Mouse (Mus musculus): ENCODE measurements at regions not wholly inside any gene's neighbourhood (a gene's known extent, or its start where the extent isn't known, plus 50 kb on each side); places are given as distances from the start of the nearest gene placed in this dataset.

DNA sequence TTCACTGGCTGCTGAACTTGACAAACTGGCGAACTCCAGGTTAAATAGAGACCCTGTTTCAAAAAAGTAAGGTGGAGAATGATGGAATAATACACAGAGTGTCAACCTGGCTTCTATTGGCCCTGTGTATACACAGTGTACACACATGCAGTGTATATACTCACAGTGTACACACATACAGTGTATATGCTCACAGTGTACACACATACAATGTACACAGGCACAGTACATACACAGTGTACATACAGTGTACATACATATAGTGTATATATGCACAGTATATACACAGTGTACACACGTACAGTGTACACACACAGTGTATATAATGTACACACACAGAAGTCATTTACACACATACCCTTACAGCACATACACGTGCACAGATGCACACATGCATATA is 52.4 kb upstream of the Aldh1b1 start:
- DNase-seq (ENCODE audit: low spot score): no peak

DNA sequence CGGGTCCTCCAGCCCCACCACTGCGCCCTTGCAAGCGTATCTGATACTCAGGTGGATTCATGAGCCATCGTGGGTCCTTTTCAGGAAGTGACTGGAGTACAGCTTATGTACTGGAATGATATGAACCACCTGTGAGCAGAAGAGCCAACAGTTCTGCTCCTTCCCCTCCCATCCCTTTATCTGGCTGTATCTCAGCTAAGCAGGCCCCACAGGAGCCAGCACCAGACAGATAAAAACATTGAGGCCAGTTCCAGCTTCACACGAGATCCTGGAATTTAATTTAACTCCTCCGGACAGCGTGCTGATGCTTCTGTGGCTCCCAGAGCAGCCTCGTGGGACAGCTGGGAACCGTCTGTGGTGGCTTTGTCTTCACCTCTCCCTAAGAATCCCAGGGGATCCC is 53.1 kb upstream of the Aldh1b1 start:
- no peak for DNase-seq (ENCODE audit: low spot score)

DNA sequence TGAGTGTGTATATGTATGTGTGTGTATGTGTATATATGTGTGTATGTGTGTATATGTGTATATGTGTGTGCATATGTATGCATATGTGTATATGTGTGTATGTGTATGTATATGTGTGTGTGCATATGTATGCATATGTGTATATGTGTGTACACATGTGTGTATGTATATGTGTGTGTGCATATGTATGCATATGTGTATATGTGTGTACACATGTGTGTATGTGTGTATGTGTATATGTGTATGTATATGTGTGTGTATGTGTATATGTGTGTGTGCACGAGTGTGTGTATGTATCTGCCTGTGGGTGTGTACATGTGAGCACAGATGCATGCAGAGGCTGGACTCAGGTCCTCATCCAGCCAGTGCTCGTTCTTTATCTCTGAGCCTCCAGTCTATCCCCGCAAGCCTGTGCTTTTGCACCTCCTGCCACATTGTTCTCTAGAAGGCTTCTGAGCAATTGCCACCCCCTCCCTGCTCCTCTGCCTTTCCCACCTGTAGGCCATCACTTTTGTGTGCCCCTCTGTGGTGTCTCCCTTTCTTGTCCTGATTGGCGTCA is 53.9 kb upstream of the Aldh1b1 start:
- DNase-seq (ENCODE audit: low spot score): no peak

DNA sequence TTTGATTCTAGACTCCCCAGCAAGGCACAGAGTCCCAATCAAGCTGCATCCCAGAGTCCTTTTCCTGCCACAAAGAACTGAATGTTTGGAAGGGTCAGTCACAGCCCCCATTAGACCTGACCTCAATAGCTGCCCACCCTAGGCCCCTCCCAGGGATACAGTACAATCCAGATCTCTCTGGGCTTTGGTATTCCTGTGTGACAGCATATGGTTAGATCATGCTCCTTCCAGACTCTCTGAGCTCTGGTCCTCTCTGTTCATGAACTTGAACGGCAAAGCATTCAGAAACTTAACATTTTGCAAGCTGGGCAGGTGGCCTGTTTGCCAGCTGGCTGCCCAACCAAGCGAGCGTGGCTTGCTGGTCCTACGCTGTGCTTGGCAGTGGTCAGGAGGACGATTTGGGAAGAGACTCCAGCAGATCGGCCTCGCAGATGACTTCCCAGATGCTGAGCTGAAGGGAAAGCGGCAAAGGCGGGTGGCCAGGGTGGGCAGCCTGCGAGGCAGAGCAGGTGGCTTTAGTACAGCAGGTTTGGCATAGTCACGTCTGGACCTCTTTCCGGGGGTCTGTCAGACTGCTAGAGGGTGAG is 58.0 kb upstream of the Aldh1b1 start:
- no peak for DNase-seq (ENCODE audit: low spot score)

DNA sequence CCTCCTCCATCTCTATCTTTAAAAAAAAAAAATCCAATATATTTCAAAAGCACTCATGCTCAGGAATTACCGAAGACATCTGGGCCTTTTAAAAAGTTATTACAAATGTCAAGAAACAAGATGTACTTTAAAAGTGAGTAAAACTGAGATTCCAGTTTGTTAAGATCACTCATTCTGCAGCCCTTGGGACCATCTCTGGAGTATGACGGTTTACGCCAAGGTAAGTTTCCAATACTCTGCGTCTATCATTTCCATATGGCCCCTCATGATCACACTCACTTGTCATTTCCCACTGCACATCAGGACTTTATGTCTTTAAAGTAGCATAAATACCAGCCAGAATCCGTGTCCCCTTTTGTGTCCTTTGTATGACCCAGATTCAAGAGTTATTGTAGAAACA is 58.5 kb upstream of the Aldh1b1 start:
- no peak for DNase-seq (ENCODE audit: low spot score)

DNA sequence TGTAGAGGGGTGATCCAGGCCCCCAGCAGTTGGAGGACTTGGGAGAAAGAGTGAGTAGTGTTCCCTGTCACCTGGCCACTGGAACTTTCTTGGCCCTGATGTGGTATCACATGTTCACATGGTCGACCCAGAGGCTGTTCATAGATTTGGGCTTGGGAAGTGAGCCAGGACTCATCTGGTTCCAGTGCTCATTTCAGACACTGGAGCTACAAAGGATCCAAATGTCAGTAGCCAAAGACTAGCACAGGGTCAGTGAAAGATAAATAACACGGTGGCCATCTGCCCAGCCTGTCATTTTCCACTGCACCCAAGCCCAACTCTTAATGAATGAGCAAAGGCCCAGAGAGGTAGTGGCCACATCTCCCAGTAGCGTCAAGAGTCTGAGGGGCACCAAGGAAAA is 59.1 kb upstream of the Aldh1b1 start:
- DNase-seq (ENCODE audit: low spot score): no peak

DNA sequence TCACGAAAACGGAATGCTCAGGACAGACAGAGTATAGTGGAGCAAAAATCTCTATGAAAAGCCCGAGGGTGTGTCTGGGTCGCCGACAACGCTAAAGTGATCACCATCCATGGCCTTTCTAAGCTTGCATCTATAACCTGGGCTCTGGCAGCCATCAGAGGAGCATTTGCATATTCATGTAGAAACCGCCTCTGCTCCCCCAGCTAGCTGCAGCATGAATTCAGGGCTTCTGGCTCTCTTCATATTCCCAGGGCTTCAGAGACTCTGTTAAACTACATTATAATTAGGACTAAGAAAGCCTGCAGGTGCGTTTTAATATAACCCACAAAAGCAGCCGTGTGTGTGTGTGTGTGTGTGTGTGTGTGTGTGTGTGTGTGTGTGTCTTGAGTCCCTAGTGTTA is 59.7 kb upstream of the Aldh1b1 start:
- no peak for DNase-seq (ENCODE audit: low spot score)

DNA sequence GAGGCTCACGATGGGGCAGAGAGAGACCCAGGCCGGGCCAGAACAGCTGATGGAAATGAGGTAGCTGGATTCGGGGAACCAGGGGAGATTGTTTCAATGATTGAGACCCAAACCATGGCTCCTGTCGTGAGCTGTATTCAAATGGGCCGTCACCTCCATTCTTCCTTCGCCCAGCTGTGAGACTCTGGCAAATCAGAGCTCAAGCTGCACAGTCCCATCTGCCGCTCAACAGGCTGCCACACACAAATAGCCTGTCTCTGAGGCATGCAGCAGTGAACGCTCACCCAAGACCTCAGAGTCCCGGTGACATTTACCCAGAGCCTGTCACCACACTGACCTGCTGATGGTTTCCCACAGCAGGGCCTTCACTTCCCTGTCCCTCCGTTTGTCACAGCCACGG is 60.1 kb upstream of the Aldh1b1 start:
- no peak for DNase-seq (ENCODE audit: low spot score)

DNA sequence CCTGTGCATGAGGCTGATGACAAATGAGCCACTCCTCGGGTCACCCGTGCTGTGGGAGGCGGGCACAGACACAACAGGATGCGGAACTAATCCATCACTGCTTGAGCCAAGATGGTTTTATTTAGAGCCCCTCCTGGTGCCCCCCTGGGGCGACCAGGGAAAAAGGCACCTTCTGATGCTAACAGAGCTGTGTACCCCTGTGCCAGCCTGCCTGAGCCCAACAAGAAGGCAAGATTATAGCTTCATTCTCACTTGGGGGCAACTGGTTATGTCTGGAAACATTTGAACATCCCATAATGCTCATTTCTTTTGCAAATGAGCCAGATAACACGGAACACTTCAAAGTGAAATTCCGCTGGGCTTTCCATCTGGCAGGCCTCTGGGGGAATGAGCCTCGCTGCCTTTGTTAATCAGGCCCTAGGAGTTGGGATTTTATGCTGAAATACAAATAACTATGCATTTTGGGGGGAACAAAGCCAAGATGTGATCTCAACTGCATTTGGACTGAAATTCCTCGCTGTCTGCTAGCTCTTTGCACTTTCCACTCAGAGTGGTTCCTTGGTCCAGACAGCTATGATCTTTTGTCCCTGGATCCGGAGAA is 62.5 kb upstream of the Aldh1b1 start:
- DNase-seq (ENCODE audit: low spot score): no peak

DNA sequence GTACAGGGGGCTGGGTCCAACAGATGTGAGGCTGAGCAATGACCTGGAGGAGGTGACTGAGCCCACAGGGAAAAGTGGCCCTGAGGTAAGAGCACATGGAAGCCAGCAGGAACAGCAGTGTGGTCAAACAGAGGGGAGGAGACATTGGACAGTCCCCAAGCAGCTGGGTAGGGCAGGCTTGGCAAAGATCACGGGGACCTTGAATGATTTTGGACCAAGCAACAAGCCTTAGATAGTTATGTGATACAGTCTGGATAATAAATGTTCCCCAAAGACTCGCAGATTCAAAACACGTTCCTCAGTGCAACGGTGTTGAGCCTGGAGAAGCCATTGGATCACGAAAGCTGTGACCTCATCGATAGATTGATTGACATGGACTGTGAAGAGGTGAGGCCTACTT is 64.8 kb upstream of the Aldh1b1 start:
- no peak for DNase-seq (ENCODE audit: low spot score)

DNA sequence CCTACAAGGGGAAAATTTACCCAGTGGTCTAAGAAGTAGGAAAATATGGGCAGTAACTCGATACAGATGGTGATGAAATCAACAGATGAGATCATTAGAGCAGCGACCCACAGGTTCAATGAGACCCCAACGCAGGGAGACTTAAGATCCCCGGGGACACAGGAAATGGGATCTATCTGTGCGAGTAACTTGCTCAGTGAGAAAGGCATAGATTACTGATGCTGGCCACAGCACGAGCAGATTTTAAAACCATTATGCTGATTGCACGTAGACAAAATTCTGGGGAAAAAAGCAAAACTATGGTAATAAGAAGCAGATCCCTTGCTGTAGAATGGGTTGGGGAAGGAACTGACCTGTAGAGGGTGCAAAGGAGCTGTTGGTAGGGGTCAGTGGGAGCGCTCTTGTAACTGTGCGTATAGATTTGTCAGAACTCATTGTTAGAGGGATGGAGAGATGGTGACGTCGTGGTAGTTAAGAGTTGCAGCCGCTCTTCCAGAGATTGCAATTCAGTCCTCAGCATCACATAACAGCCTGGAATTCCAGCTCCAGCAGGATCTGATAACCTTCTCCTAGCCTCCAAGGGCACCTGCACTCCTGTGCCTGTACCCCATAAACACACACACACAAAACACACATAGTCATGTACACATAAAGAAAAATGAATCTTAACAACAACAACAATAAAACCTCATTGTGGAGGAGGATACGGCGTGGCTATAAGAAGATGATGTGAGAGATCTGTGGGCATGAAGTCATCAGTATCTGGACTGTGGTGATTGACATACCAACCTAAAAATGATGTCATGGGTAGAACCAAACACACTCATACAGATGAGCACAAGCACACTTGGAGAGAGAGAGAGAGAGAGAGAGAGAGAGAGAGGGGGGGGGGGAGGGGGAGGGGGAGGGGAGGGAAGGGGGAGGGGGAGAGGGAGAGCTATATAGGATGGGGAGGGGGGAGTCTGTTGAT is 67.7 kb upstream of the Aldh1b1 start:
- no peak for DNase-seq (ENCODE audit: low spot score)

DNA sequence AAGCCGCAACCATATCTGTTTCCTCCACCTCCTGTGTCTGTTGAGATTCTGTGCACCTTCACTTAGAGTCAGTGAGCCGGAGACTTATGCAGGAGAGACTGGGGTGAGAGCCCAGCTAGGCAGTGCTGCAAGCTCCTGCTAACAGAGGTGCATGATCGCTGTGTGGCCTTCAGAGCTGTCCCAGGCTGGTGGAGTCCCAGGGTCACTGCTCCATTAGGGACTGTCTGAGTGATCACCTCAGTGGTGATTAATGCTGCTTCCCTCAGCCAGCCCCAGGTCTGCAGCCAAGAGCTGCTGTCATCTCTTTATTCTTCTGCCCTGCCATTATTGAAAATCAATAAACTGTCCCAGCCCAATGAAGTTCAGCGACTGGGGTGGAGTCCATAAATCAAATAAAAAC is 69.0 kb upstream of the Aldh1b1 start:
- DNase-seq (ENCODE audit: low spot score): no peak

DNA sequence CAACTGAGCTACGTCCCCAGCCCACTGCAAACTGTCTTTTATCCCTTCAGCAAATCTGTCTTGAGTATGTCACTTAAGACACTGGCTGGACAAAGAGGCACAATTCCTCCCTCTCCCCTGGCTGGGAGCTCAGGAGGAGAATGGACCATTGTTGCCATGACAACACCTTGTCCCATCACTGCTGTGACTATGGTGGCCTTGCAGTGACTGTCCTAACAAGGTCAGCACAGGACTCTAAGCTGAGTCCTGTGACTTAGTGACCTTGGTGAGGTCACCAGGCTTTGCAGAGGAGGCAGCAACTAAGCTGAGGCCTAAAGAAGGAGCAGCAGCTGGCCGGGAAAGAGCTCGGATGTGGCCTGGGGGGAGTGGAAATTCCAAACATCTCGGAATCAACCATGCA is 70.0 kb upstream of the Aldh1b1 start:
- no peak for DNase-seq (ENCODE audit: low spot score)

DNA sequence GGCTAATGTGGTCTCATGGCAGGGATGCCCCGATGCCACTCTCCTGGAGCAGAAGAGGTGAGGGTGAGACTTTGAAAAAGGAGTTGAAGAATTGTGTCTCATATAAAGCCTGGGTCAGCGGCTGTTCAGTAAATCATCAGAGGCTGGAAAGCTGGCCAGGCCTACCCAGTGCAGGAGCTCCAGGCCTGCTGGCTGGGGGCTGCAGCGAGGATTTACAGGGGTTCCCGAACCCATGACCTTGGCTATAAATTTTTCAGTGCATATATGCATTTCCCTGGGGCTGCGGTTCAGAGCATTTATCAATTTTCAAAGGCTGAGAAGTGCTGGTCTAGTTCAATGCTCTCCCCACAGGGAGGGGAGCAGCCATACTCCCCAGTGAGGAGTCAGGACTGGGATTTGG is 70.9 kb upstream of the Aldh1b1 start:
- no peak for DNase-seq (ENCODE audit: low spot score)

DNA sequence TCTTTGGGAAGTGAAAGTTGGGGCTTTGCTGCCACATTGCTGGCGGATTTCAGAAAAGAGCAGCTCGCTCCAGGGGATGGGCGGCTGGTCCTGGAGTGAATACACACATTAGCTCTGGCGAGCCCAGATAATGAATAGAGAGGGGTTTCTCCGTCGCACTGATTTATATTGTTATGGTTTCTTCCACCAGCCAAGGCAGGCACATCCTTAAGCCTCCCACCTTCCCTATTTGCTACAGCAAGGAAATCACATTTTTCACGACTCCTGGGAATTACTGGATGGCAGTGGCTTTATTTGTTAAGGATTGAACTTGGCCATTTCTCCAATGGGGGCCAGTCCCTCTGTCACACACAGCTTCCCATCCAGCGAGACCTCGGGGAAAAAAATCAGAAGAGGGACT is 71.3 kb upstream of the Aldh1b1 start:
- DNase-seq (ENCODE audit: low spot score): no peak

DNA sequence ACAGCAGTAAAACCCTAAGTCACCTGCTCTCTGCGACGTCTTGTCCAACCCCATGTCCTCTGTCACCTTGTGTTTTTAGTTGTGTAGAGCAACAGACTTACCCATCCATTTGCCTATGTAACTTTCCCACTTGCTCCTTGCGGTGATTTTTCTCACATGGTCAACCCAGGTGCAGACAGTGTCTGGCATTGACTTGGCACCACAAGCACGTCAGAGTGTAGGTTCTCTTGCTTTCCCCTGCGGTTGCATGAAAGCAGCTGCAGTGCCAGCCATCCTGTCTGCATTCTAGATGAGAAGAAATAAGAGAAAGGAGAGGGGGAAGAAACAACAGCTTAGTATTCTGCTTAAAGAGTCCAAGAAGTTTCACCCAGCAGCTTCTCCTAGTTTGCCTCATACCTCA is 72.0 kb upstream of the Aldh1b1 start:
- DNase-seq (ENCODE audit: low spot score): no peak

DNA sequence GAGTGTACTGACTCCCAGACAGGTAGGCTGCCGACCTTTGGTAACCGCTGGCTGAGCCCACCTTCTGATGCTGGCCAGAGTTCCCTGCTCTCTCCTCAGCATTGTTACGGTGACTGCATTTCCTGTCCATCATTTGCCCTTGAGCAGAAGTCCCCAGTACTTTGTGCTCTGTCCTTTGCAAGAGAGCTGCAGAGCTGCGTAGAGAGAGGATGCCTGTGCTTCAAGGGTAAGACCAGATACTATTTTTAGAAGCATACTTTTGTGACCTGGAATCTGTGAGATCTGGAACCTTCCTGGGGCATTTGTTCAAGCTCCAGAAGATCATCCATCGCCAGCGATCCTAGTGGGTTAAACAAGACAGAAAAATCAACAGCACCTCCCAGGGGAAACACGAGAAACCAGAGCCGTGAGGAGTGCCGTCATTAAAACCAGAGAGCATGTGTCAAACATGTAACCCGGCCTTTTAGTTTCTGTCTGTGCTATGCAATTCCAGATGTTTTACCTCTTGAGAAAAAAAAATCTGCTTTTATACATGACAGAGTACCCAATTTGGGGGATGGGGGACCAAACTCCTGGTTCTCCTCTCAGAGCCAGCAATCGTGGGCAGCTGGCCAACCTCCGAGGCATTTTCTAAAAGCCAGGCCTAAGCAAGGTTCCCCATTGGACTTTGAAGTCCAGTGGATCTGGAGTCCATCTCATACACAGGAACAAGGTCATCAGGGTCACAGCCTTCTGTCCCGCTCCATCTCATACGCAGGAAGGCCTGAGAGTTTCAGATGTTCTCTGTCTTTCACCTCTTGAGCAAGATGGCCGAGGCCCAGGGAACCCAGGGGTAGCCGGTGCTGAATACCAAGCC is 73.5 kb upstream of the Aldh1b1 start:
- no peak for DNase-seq (ENCODE audit: low spot score)

DNA sequence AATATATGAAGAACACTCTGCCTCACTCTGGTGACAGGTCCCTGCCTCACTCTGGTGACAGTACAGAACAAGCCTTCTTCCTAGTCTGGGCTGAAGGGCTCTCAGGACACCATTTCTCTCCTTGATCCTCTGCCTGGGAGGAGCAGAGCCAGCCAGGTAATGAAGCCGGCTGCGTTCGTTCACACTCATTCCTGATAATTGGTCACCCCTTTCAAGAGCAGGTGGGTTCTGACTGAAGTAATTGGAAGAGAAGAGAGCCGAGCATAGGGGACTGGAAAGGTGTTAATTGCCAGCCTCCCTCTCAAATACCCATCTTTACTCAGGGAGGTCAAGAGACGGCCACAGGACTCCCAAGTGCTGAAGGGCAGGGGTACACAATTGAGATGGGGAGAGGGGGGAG is 78.5 kb upstream of the Aldh1b1 start:
- DNase-seq (ENCODE audit: low spot score): no peak

DNA sequence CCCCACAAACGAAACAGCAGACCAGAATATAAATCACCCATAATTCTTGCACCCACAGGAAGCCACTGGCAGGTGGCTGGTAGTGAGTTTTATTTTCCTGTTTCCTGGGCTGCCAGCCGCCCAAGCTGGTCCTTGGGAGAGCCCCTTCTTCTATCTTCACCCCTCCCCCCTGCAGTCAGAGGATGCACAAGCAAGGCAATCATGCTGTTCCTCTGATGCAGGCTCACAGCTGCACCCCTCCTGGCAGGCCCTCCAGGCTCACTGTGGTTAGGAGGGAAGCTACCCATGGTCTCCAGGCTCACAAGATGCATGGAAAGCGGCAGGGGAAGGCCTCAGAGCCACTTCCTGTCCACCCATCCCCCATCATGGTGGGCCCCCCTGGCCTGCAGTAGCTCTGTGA is 79.3 kb upstream of the Aldh1b1 start:
- DNase-seq (ENCODE audit: low spot score): no peak

DNA sequence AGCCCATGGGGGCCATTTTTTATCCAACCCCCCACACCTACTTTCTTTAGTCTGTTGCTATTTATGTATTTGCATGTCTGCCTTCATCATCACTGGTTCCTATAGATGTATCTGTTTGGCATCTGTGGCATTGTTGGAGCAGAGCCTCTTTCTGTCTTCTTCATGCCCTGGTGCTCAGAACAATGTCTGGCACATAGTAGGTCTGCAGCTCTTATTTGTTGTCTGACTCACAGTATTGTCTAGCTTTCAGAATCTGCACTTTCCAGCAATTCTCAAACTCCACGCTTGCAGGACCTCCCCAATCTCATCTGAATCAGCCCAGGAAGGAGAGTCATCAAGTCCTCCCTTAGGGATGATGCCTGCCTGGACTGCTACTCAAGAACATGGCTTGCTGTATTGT is 82.9 kb upstream of the Aldh1b1 start:
- no peak for DNase-seq (ENCODE audit: low spot score)

DNA sequence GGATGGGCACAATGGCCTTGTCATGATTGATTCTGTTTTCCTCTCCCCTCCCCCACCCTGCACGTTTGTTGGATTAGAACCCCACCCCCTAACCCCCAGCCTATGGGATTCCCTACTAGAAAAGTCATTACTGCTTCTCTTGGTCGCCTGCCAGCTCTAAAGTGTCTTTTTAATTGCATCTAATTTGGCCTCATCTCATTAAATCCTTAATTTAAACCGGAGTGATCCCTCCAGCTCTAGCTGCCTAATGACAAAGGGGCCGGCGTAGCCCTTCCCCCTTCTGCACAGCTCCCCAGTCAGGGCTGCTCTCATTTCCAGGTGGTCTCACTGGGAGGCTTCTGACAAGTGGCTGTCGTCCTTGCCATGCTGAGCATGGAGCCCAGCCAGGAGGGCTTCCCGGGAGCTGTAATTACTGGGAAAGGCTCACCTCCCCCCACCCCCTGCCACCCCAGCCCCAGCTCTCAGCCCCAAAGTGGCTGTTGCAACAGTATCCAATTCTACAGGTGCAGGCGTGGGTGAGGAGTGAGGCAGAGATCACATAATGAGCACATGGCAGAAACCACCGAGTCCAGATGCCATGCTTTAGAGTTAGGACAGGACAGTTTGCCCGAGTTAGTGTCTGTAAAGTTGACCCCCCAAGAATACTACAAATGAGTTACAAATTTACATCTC is 84.8 kb upstream of the Aldh1b1 start:
- no peak for DNase-seq (ENCODE audit: low spot score)
